Mouse (Mus musculus) liver, postnatal 0 days (tissue): ENCODE results near the gene Kcnk12. TPM values are rescaled to one million over a fixed set of nuclear protein-coding genes. Genes with fewer than 3 reads are reported as not detected.

Experiments used
- ATAC-seq: fragments of 200-750 bp; cut with Nextera tagmentation; 2 replicates; pipeline ENCODE4 v1.8.0; 2017; ENCODE audit warnings: mild to moderate bottlenecking, moderate library complexity
- DNase-seq: peaks from one replicate; pipeline ENCODE4 v3.0.0-alpha.2; 2016
- H3K27ac ChIP-seq: fragments of 300-500 bp; sonication (generic); 2 replicates; pipeline ENCODE4 v1.5.1; 2014; ENCODE audit warnings: antibody characterized with exemption, moderate library complexity, mild to moderate bottlenecking, low read depth
- H3K27me3 ChIP-seq: fragments of 300-500 bp; sonication (generic); 2 replicates; pipeline ENCODE4 v1.6.1; 2014; ENCODE audit warnings: low read length, control low read depth, mixed read lengths; ENCODE audit not compliant: insufficient read depth
- H3K36me3 ChIP-seq: fragments of 300-500 bp; sonication (generic); replicated peaks from 2 replicates; pipeline ENCODE4 v1.6.1; 2014; ENCODE audit warnings: mild to moderate bottlenecking, control low read depth, low read length, moderate library complexity, mixed read lengths; ENCODE audit not compliant: insufficient read depth
- H3K4me1 ChIP-seq: fragments of 300-500 bp; sonication (generic); 2 replicates; pipeline ENCODE4 v1.6.1; 2014; ENCODE audit warnings: antibody characterized with exemption, mild to moderate bottlenecking, control low read depth; ENCODE audit not compliant: insufficient read depth
- H3K4me2 ChIP-seq: fragments of 300-500 bp; sonication (generic); 2 replicates; pipeline ENCODE4 v1.6.1; 2014; ENCODE audit warnings: low read depth, mild to moderate bottlenecking, low read length, moderate library complexity, mixed read lengths
- H3K4me3 ChIP-seq: fragments of 300-500 bp; sonication (generic); 2 replicates; pipeline ENCODE4 v1.5.1; 2014; ENCODE audit warnings: low read depth, low read length
- H3K9ac ChIP-seq: fragments of 300-500 bp; sonication (generic); replicated peaks from 2 replicates; pipeline ENCODE4 v1.6.1; 2014; ENCODE audit warnings: mild to moderate bottlenecking, moderate library complexity
- H3K9me3 ChIP-seq: fragments of 300-500 bp; sonication (generic); 2 replicates; pipeline ENCODE4 v1.6.1; 2016; ENCODE audit warnings: mild to moderate bottlenecking, control low read depth, low read length, mixed read lengths
- CTCF ChIP-seq: sonication (generic); IDR thresholded peaks from 2 replicates; pipeline ENCODE4 v1.5.1; 2016; ENCODE audit warnings: antibody characterized with exemption, low read depth
- EP300 ChIP-seq: IDR thresholded peaks from 2 replicates; pipeline ENCODE4 v1.6.1; 2016; ENCODE audit warnings: antibody characterized with exemption, low read depth, mild to moderate bottlenecking
- WGBS: fragments of 180-500 bp; shearing (Covaris S2); extraction: QIAGEN DNeasy Blood & Tissue Kit; methylation state at CpG from one replicate; pipeline ENCODE4 v1.1.7; 2014; ENCODE audit not compliant: insufficient replicate concordance; 5-methylcytosine and 5-hydroxymethylcytosine counted together
- polyA plus RNA-seq: library from polyadenylated mRNA; unstranded; fragments of >200 nt; fragmentation: Nextera tagmentation; extraction: Ambion mirVana; gene quantifications from 2 replicates; pipeline ENCODE4 v1.2.1, GENCODE M21; 2015

The Kcnk12 gene
- polyA plus RNA-seq, 1 experiment from 2014 or later = 0.52 TPM

- Histone ChIP-seq H3K27me3 (peaks cover 51% of the 10 kb centered on the region), H3K4me2 (peak overlapping the region; percentile 76), H3K4me3 (peak overlapping the region; percentile 47), H3K36me3 (no peaks in the 10 kb centered on the region), H3K9ac (no peak overlapping the region), H3K4me1 (peaks cover 19% of the 10 kb centered on the region), H3K9me3 (no peaks in the 10 kb centered on the region), H3K27ac (no peak overlapping the region)
- WGBS = under 1% methylated on average over 48 of the region's 72 CpGs
- ATAC-seq = no peak
- no peak for TF ChIP-seq CTCF
- TF ChIP-seq EP300 = no peak
- peak; percentile 13 for DNase-seq
Measured at GRCm38 (mm10) chr17:87796881-87797416, 845 bp downstream of the Kcnk12 start.

- ATAC-seq = no peak
- Histone ChIP-seq H3K9me3 (no peaks in the 10 kb centered on the region), H3K4me3 (peak overlapping the region; percentile 47), H3K4me1 (peaks cover 19% of the 10 kb centered on the region), H3K36me3 (no peaks in the 10 kb centered on the region), H3K4me2 (peak overlapping the region; percentile 76), H3K27me3 (peaks cover 55% of the 10 kb centered on the region), H3K27ac (no peak overlapping the region), H3K9ac (no peak overlapping the region)
- DNase-seq = peak; percentile 10
- TF ChIP-seq CTCF = no peak
- no peak for TF ChIP-seq EP300
- WGBS = 11% methylated on average over 12 of the region's 12 CpGs
Measured at GRCm38 (mm10) chr17:87795927-87796714, 1.7 kb downstream of the Kcnk12 start.

GRCm38 (mm10) chr17:87794801-87795200, 3.0 kb downstream of the Kcnk12 start:
- DNase-seq = peak; percentile 10
- H3K27ac ChIP-seq = no peak overlapping the region
- no peak overlapping the region for H3K4me3 ChIP-seq
- 67% methylated on average over 5 of the region's 5 CpGs for WGBS
- no peaks in the 10 kb centered on the region for H3K9me3 ChIP-seq
- TF ChIP-seq CTCF (no peak), EP300 (no peak)
- ATAC-seq = no peak
- H3K36me3 ChIP-seq = no peaks in the 10 kb centered on the region
- no peak overlapping the region for H3K4me2 ChIP-seq
- H3K9ac ChIP-seq = no peak overlapping the region
- H3K4me1 ChIP-seq = peaks cover 19% of the 10 kb centered on the region
- H3K27me3 ChIP-seq = peaks cover 51% of the 10 kb centered on the region

- H3K4me3 ChIP-seq = no peak overlapping the region
- no peak overlapping the region for H3K27ac ChIP-seq
- no peak overlapping the region for H3K4me2 ChIP-seq
- no peak for TF ChIP-seq CTCF
- no peak for TF ChIP-seq EP300
- peaks cover 37% of the 10 kb centered on the region for H3K27me3 ChIP-seq
- ATAC-seq (no peak), DNase-seq (peak; percentile 7)
- peaks cover 15% of the 10 kb centered on the region for H3K4me1 ChIP-seq
- WGBS = 41% methylated on average over 5 of the region's 5 CpGs
- H3K36me3 ChIP-seq = no peaks in the 10 kb centered on the region
- no peaks in the 10 kb centered on the region for H3K9me3 ChIP-seq
- H3K9ac ChIP-seq = no peak overlapping the region
Measured at GRCm38 (mm10) chr17:87793331-87793730, 4.5 kb downstream of the Kcnk12 start.

- Histone ChIP-seq H3K4me3 (no peak overlapping the region), H3K4me1 (peaks cover 10% of the 10 kb centered on the region), H3K9me3 (no peaks in the 10 kb centered on the region), H3K36me3 (no peaks in the 10 kb centered on the region), H3K27ac (no peak overlapping the region), H3K4me2 (no peak overlapping the region), H3K27me3 (peaks cover 32% of the 10 kb centered on the region), H3K9ac (no peak overlapping the region)
- ATAC-seq (no peak), DNase-seq (peak; percentile 8)
- no peak for TF ChIP-seq CTCF
- no peak for TF ChIP-seq EP300
- 66% methylated on average over 12 of the region's 12 CpGs for WGBS
Measured at GRCm38 (mm10) chr17:87792623-87793315, 5.0 kb downstream of the Kcnk12 start.

GRCm38 (mm10) chr17:87791517-87792098, 6.2 kb downstream of the Kcnk12 start:
- Histone ChIP-seq H3K4me1 (no peaks in the 10 kb centered on the region), H3K27me3 (peaks cover 20% of the 10 kb centered on the region), H3K9ac (no peak overlapping the region), H3K36me3 (no peaks in the 10 kb centered on the region), H3K27ac (no peak overlapping the region), H3K4me2 (no peak overlapping the region), H3K9me3 (no peaks in the 10 kb centered on the region), H3K4me3 (no peak overlapping the region)
- WGBS = 72% methylated on average over 7 of the region's 7 CpGs
- no peak for ATAC-seq
- TF ChIP-seq EP300 = no peak
- TF ChIP-seq CTCF = no peak
- peak; percentile 10 for DNase-seq
